Mouse (Mus musculus): Measurements from ENCODE around the gene Tmem181a. TPM values are rescaled to one million over a fixed set of nuclear protein-coding genes. Genes with fewer than 3 reads are reported as not detected.
"Not testable (repeated sequence)": the region's sequence is repeated elsewhere in the genome, so short reads cannot be mapped to it uniquely, and the experiment has no call there.

The Tmem181a gene
- polyA plus RNA-seq, 1 experiment from 2014 or later, result 21.0 TPM

DNA sequence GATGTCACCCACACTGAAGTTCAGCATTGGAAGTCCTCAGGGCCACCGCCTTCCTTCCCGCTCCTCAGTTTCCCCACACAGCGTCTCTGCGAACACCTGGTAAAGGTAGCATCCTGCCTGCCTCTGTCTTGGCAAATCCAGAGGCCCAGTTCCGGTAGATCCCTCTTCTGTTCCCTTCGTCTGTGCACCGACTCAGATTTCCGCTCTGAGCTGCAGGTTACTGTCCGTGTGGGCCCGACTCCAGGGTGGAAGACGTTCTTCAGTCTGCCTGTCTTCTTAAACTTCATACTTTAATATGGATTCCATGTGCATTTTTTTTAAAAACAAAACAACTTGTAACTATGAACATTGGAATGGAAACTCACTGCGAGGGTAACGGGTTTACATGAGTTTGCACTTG is 49.8 kb downstream of the Tmem181a start:
- not testable (repeated sequence) for H3K4me1 ChIP-seq; H3K36me3 ChIP-seq; H3K27ac ChIP-seq (replicated peaks); H3K27me3 ChIP-seq; ATAC-seq (ENCODE audit: insufficient number of reproducible peaks, low FRiP score, low TSS enrichment, low read depth); H3K9ac ChIP-seq; H3K4me3 ChIP-seq (replicated peaks); H3K9me3 ChIP-seq (replicated peaks); H3K4me2 ChIP-seq (replicated peaks)
- WGBS, result 91% methylated on average over 11 of the region's 13 CpGs

DNA sequence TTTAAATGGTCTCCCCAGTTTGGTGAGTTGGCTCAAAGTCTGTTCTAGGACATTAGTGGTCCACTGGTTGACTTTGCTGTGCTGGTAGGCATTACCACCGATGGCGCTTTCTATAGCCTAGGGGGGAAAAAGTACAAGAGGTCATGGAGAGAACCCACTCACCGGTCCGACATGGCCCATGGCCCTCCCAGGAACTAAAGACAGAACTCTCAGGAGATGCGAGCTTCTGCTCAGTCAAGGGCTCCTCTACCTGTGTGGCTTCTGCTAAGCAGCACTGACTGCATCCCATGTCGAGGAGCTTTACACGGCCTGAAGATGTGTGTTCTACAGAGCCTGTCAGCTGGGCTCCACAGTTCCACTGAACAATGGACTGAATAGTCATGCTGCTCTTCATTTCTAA is 55.1 kb downstream of the Tmem181a start:
- ATAC-seq (ENCODE audit: insufficient number of reproducible peaks, low FRiP score, low TSS enrichment, low read depth); H3K9me3 ChIP-seq (replicated peaks): not testable (repeated sequence)
- WGBS, result 86% methylated on average over 7 of the region's 7 CpGs

DNA sequence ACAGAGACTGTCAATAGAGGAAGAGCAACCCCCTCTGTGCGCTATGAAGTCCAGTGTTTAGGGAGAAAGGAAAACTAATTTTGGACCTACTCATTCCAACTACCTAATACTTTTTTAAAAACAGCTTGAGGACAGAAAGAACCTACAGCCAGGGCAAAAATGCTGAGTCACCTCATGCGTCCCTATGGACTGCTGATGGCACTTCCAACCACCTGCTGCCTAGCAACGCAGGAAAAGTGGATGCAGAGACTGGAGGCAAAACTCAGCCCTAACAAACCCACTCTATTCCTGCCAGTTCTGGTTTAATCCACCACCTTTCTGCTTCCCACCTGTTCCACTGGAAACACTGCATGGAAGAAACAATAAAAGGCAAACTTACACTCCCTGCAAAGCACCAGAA is 56.1 kb downstream of the Tmem181a start:
- not testable (repeated sequence) for H3K9ac ChIP-seq; H3K4me1 ChIP-seq; H3K4me3 ChIP-seq (replicated peaks); H3K9me3 ChIP-seq (replicated peaks); ATAC-seq (ENCODE audit: insufficient number of reproducible peaks, low FRiP score, low TSS enrichment, low read depth); H3K27ac ChIP-seq (replicated peaks); H3K4me2 ChIP-seq (replicated peaks); H3K36me3 ChIP-seq; H3K27me3 ChIP-seq
- 76% methylated on average over 3 of the region's 3 CpGs for WGBS

More for the DNA sequence above, 55.1 kb downstream of the Tmem181a start:
- not testable (repeated sequence) for H3K4me1 ChIP-seq; H3K36me3 ChIP-seq; H3K27me3 ChIP-seq; H3K9ac ChIP-seq; H3K27ac ChIP-seq (replicated peaks); H3K4me3 ChIP-seq (replicated peaks); H3K4me2 ChIP-seq (replicated peaks)

DNA sequence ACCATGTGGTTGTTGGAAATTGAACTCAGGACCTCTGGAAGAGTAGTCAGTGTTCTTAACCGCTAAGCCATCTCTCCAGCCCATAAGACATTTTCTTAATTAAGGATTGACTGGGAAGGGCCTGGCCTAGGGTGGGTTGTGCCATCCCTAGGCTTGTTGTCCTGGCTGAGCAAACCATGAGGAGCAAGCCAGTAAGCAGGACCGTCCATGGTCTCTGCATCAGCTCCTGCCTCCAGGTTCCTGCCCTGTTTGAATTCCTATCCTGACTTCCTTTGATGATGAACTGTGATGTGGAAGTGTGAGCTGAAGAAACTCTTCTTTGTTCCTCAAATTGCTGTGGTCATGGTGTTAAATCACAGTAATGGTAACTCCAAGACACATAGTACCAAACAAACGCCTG is 57.8 kb downstream of the Tmem181a start:
- H3K4me3 ChIP-seq (replicated peaks); H3K9me3 ChIP-seq (replicated peaks); H3K27ac ChIP-seq (replicated peaks); H3K4me2 ChIP-seq (replicated peaks); ATAC-seq (ENCODE audit: insufficient number of reproducible peaks, low FRiP score, low TSS enrichment, low read depth); H3K9ac ChIP-seq; H3K27me3 ChIP-seq; H3K4me1 ChIP-seq; H3K36me3 ChIP-seq: not testable (repeated sequence)
- WGBS, result 58% methylated on average over 2 of the region's 3 CpGs

DNA sequence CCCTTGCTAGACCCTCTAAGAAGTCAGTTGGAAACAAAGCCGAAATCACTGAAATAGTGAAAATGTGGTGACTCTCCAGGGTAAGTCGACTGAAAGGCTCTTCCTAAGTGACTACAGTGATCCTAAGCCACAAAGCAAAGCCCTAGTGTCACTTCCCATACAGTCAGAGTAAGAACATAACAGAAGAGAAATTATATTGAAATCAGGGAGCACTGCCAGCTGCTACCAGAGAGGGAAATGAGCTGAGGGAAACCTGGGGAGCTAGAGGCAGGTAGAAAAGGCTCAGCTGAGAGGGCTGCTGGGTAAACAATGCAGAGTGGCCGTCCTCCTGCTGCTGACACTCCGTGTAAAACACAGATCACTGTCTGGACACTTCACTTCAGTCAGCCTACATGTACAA is 59.0 kb downstream of the Tmem181a start:
- H3K36me3 ChIP-seq; H3K27ac ChIP-seq (replicated peaks); H3K4me1 ChIP-seq; H3K4me2 ChIP-seq (replicated peaks); H3K4me3 ChIP-seq (replicated peaks); H3K9ac ChIP-seq; H3K9me3 ChIP-seq (replicated peaks); ATAC-seq (ENCODE audit: insufficient number of reproducible peaks, low FRiP score, low TSS enrichment, low read depth); H3K27me3 ChIP-seq: not testable (repeated sequence)
- WGBS, result 41% methylated on average over 3 of the region's 4 CpGs

DNA sequence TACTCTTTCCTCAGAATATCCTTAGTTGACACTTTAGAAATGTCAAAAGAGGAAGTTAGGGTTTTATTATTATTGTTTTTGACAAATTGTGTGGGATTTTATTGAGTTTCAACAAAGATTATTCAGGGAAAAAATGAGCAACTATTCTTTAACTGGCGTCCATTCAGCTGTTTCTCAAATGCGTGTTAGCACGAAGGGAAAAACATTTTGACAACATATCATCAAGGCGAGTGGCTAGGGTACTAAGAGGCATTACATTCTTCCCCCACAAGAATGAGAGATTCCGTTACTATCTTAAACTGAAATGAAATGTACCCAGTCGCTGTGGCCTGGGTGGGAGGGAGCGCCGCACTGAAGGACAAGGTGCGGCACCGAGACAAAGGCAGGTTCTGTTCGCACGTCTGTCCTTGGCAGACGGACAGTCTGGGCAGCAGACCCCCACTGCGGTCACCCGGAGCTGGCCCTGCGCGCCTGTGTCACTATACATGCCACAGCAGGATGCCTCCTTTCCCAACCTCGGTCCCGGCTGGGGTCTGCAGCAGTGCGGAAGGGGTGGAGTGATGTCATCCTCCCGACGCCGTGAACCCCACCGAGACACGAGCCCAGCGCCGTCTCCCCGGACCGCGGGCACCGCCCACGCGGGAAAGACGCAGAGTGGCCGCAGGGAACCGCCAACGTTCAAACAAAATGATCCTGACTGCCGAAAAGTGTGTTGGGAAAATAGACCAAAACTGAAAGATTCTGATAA is 59.9 kb downstream of the Tmem181a start:
- not testable (repeated sequence) for H3K27ac ChIP-seq (replicated peaks); H3K9ac ChIP-seq

DNA sequence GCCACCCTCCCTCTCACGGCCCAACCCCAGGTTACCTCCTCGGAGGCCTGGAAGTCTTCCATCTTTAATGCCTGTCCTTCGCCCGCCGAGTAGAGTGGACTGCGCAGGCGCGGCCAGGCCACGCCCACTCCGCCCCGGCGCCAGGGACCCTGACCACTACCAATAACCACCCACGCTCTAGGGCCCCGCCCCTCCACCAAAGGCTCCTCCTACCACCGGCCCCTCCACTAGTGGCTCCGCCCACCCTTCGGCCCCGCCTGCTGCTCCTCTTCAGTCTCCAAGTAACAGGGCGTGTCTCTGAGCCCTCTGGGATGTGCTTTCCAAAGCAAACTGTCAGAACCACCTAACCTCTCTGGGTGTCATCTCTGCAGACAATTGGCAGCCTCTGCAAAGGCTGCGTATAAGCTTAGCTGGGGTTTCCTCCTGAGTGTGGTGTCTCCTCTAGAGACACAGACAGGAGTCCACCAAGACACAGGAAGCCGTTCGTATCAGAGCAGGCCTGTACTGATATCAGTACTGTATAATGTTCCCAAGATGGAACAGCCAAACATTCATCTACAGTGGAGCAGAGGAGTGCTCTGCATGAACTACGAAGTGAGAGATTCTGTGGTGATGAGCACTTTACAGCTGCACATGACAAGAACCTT is 60.8 kb downstream of the Tmem181a start, which contains the start of gene Dynlt1a:
Dynlt1a (minus strand) TSS at position 162 of the 647 bp plus-strand sequence.
- peak; percentile 89 for ATAC-seq (ENCODE audit: insufficient number of reproducible peaks, low FRiP score, low TSS enrichment, low read depth)
- H3K4me3 ChIP-seq (replicated peaks), result peak within 1 kb of the TSS; percentile 43
- H3K36me3 ChIP-seq; H3K4me1 ChIP-seq; H3K27ac ChIP-seq (replicated peaks); H3K9ac ChIP-seq; H3K9me3 ChIP-seq (replicated peaks); H3K27me3 ChIP-seq: not testable (repeated sequence)
- 11% methylated on average over 23 of the region's 23 CpGs for WGBS
- H3K4me2 ChIP-seq (replicated peaks), result peak within 1 kb of the TSS; percentile 65

More for the DNA sequence above, 59.9 kb downstream of the Tmem181a start:
- not testable (repeated sequence) for H3K36me3 ChIP-seq; H3K9me3 ChIP-seq (replicated peaks); H3K27me3 ChIP-seq; H3K4me1 ChIP-seq
- peak overlapping the region; percentile 43 for H3K4me3 ChIP-seq (replicated peaks)
- 2% methylated on average over 38 of the region's 38 CpGs for WGBS
- ATAC-seq (ENCODE audit: insufficient number of reproducible peaks, low FRiP score, low TSS enrichment, low read depth), result peak; percentile 50; the same call in 1 of the 2 replicates
- peak overlapping the region; percentile 65 for H3K4me2 ChIP-seq (replicated peaks)

DNA sequence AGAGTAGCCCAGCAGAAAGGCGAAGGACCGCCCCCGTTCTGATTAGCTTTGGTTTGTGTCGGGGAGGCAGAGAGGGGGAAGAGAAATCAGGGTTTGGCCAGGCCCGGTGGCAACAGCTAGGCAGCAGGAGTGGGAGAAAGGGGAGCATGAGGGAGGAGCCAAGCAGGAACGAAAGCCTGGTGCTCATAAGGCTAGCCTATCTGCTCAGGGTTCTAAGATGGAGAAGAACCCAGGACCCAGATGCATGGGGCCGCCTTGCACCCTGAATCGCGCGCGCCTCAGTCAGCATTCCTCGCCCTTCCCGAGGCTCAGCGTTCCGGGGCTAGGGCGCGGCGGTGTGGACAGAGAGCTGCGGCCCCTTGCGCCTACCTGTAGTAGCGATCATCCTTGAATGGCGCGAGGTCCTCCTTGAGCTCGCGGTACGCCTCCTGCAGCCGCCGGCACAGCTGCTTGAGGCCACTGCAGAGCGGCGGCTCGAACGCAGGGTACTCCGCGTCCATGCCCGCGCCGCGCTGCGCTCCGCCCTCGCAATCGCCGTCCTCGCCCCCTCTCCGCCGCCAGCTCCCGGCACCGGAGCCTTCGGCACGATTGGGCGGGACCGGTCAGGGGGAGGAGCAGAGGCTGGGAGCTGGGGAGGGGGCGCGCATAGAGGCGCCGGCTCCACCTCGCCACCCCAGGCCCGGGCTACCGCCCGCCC is 64.6 kb downstream of the Tmem181a start:
- H3K27me3 ChIP-seq; H3K9me3 ChIP-seq (replicated peaks); H3K27ac ChIP-seq (replicated peaks); H3K9ac ChIP-seq; H3K36me3 ChIP-seq; H3K4me3 ChIP-seq (replicated peaks); H3K4me2 ChIP-seq (replicated peaks); H3K4me1 ChIP-seq: not testable (repeated sequence)
- ATAC-seq (ENCODE audit: insufficient number of reproducible peaks, low FRiP score, low TSS enrichment, low read depth), result peak; percentile 35
- 0% methylated on average over 16 of the region's 60 CpGs for WGBS

DNA sequence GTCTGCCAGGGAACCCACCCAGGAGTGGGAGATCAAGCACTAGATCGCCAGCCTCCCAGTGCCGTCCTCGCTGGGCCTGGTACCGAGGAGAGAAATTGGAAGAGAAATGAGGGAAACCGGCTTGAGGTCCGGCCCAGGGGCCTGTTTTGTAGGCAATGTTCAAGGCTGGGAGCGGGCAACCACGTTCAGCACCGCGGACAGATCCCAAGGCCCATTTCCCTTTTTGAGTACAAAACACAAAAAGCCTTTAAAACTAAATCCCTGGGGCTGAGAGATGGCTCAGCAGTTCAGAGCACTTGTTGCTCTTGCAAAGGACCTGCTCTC is 65.1 kb downstream of the Tmem181a start:
- H3K27ac ChIP-seq (replicated peaks); H3K9me3 ChIP-seq (replicated peaks); H3K27me3 ChIP-seq; H3K9ac ChIP-seq; H3K4me2 ChIP-seq (replicated peaks); H3K36me3 ChIP-seq; H3K4me3 ChIP-seq (replicated peaks); H3K4me1 ChIP-seq: not testable (repeated sequence)
- ATAC-seq (ENCODE audit: insufficient number of reproducible peaks, low FRiP score, low TSS enrichment, low read depth), result peak; percentile 8; the same call in 1 of the 2 replicates
- WGBS, result no CpG with 5 or more reads among the region's 10 CpGs

DNA sequence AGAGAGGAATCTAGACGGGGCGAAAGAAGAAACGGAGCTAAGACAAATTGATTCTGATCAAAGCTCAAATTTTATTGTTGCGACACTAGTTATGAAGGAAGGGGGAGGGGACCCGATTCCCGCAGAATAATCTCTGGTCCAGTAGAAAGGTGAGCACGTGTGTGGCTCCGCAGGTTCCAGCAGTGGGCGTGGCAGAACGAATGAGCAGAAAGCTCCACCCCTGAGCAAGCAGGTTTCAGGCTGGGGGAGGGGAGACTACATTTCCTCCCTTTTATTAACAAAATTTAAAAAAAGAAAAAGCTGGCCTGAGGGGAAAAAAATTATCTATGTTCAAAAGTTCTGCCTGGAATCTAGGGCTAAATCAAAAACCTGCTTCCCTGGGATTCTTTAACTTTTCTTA is 68.4 kb downstream of the Tmem181a start:
- H3K27ac ChIP-seq (replicated peaks); H3K36me3 ChIP-seq; H3K9me3 ChIP-seq (replicated peaks); H3K4me3 ChIP-seq (replicated peaks); H3K9ac ChIP-seq; H3K27me3 ChIP-seq; H3K4me1 ChIP-seq; ATAC-seq (ENCODE audit: insufficient number of reproducible peaks, low FRiP score, low TSS enrichment, low read depth); H3K4me2 ChIP-seq (replicated peaks): not testable (repeated sequence)
- WGBS, result 50% methylated on average over 10 of the region's 10 CpGs

DNA sequence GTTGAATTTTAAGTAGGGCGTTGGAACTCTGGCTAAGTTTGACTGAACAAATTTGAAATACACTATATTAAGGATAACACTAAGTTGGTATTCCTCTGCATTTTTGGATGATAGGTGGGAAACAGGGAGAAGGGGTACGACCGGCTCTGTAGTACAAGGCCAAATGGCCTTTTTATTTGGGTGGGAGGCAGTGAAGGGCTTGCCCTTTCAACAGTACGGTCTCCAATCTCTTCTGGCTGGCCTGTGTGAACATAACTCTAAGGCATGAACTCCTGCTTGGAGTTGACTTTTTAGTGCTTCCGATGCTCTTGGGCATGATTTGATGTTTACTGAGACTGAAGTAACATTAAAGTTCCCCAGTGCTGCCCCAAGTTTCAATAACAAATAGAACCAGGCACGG is 68.9 kb downstream of the Tmem181a start:
- ATAC-seq (ENCODE audit: insufficient number of reproducible peaks, low FRiP score, low TSS enrichment, low read depth); H3K27ac ChIP-seq (replicated peaks); H3K4me1 ChIP-seq; H3K9me3 ChIP-seq (replicated peaks); H3K4me2 ChIP-seq (replicated peaks); H3K9ac ChIP-seq; H3K4me3 ChIP-seq (replicated peaks); H3K27me3 ChIP-seq; H3K36me3 ChIP-seq: not testable (repeated sequence)
- 61% methylated on average over 6 of the region's 6 CpGs for WGBS
